Comparison of ENCODE assay signal across 21 mouse cellular contexts in genomic region chr1:74197726-74198470, GRCm38 (mm10). TPM values are rescaled to one million over a fixed set of nuclear protein-coding genes. Genes with fewer than 3 reads are reported as not detected.
DNase-seq lines count a peak whose midpoint lies in the region; ATAC-seq and TF ChIP-seq lines count a peak whose summit lies in the region.
"Had no signal": no experiment of that assay in that cellular context is flagged by ENCODE, and none has a peak within 500 bp of the region (broad histone marks: within the 10 kb centered on the region; RNA-seq: fewer than 3 reads in every experiment).

No protein-coding gene starts in this region.

- peaks cover 15% of the 10 kb centered on the region for H3K4me1 ChIP-seq in liver, adult 2 months (ENCODE audit: control insufficient read depth, insufficient read depth, low read length)
- peaks cover 12% of the 10 kb centered on the region for H3K4me1 ChIP-seq in liver, embryonic 12.5 days
- H3K4me1 ChIP-seq: midbrain, embryonic 13.5 days had no signal

- no peak overlapping the region for H3K9ac ChIP-seq in liver, adult 2 months (ENCODE audit: low read depth, low read length)
- H3K9ac ChIP-seq in liver, embryonic 12.5 days, result no peak overlapping the region
- H3K9ac ChIP-seq: midbrain, embryonic 13.5 days; neural tube, embryonic 12.5 days had no signal

- no peaks in the 10 kb centered on the region for H3K79me2 ChIP-seq in liver, adult 2 months (ENCODE audit: control insufficient read depth, insufficient read depth, low read length)

- H3K27ac ChIP-seq in liver, adult 2 months (replicated peaks; ENCODE audit: insufficient read depth, low read depth, low read length), result peak overlapping the region; percentile 22
- H3K27ac ChIP-seq in liver, embryonic 12.5 days, result no peak overlapping the region
- H3K27ac ChIP-seq: limb, embryonic 10.5 days; midbrain, embryonic 13.5 days; neural tube, embryonic 12.5 days had no signal

- no peaks in the 10 kb centered on the region for H3K36me3 ChIP-seq in liver, adult 2 months (ENCODE audit: control insufficient read depth, insufficient read depth, low read length)
- no peaks in the 10 kb centered on the region for H3K36me3 ChIP-seq in liver, embryonic 12.5 days
- H3K36me3 ChIP-seq: limb, embryonic 10.5 days; midbrain, embryonic 13.5 days; neural tube, embryonic 12.5 days had no signal

- H3K4me2 ChIP-seq in liver, embryonic 12.5 days, result no peak overlapping the region
- H3K4me2 ChIP-seq: midbrain, embryonic 13.5 days; neural tube, embryonic 12.5 days had no signal

- DNase-seq in liver, adult 2 months (ENCODE audit: extremely low read depth, low read depth, low spot score), result peak; percentile 73
- DNase-seq in frontal cortex, postnatal 14 days (ENCODE audit: low spot score in 2 of 2), result peak; percentile 30 to 46
- DNase-seq in layer of hippocampus, postnatal 25 days (ENCODE audit: extremely low spot score in 1 of 2, low spot score in 1 of 2), result peak; percentile 35 to 40
- peak; percentile 21 for DNase-seq in right cerebral cortex, postnatal 25 days
- DNase-seq in urinary bladder, postnatal 25 days (ENCODE audit: low spot score), result no peak
- no peak for DNase-seq in urinary bladder, adult 2 months (ENCODE audit: low spot score)
- no peak for DNase-seq in kidney, postnatal 10 days
- DNase-seq: B cell, adult 2 months; cerebellum, adult 9-10 months; gastrocnemius, postnatal 36 days; heart, postnatal 10 days had no signal

- TF ChIP-seq POLR2A in liver, adult 2 months (IDR thresholded peaks at IDR 0.05; ENCODE audit: extremely low read depth, insufficient read depth, low read length), result no peak

- H3K9me3 ChIP-seq in liver, embryonic 12.5 days (replicated peaks), result no peaks in the 10 kb centered on the region
- H3K9me3 ChIP-seq: limb, embryonic 10.5 days; midbrain, embryonic 13.5 days; neural tube, embryonic 12.5 days had no signal

- no peak for TF ChIP-seq CTCF in liver, adult 2 months (IDR thresholded peaks at IDR 0.05; ENCODE audit: low read depth, low read length)

- no peak overlapping the region for H3K4me3 ChIP-seq in liver, adult 2 months (ENCODE audit: insufficient read depth, low read depth, low read length)
- no peak overlapping the region for H3K4me3 ChIP-seq in liver, embryonic 12.5 days
- H3K4me3 ChIP-seq: limb, embryonic 10.5 days; midbrain, embryonic 13.5 days; neural tube, embryonic 12.5 days had no signal

- WGBS in liver, adult 2 months, result 61% methylated on average over 12 of the region's 12 CpGs
- WGBS in liver, embryonic 12.5 days (ENCODE audit: insufficient replicate concordance), result 59% methylated on average over 12 of the region's 12 CpGs

- ATAC-seq in liver, embryonic 12.5 days, result no peak
- ATAC-seq: inflammation-experienced regulatory T-cells, adult 6 months; lung, postnatal 0 days; midbrain, embryonic 13.5 days had no signal

- no peaks in the 10 kb centered on the region for H3K27me3 ChIP-seq in liver, adult 2 months (ENCODE audit: control insufficient read depth, insufficient read depth, low read length)
- no peaks in the 10 kb centered on the region for H3K27me3 ChIP-seq in liver, embryonic 12.5 days (replicated peaks)
- H3K27me3 ChIP-seq: neural tube, embryonic 12.5 days had no signal

RNA-seq across cellular contexts. Expression of gene Cxcr1, which starts 3.5 kb away (rescaled TPM):
- total RNA-seq in liver, adult 2 months (2014; rRNA removed), result not detected in 2 replicates
- polyA plus RNA-seq in liver, adult 2 months (2012; rRNA removed), result not detected in 2 replicates
- not detected in 2 replicates for polyA plus RNA-seq in liver, embryonic 12.5 days (2016; fragmentation: Nextera tagmentation; extraction: Ambion mirVana)
- not detected for total RNA-seq in layer of hippocampus, postnatal 25 days (2021)
- polyA plus RNA-seq in urinary bladder, adult 2 months (2012; rRNA removed), result not detected in 2 replicates
- total RNA-seq: gastrocnemius, postnatal 36 days; heart, postnatal 10 days; MEL had no signal
- polyA plus RNA-seq: embryonic facial prominence, embryonic 11.5 days; forebrain, embryonic 11.5 days; inflammation-experienced regulatory T-cells, adult 6 months; lung, postnatal 0 days; midbrain, embryonic 13.5 days; neural tube, embryonic 12.5 days; stomach, embryonic 16.5 days had no signal

RNA-seq across cellular contexts. Expression of gene Arpc2, which starts 38.0 kb away (rescaled TPM):
- total RNA-seq in liver, adult 2 months (2014; rRNA removed), result 83.4 and 96.3 TPM in 2 replicates
- polyA plus RNA-seq in liver, adult 2 months (2012; rRNA removed), result 59.2 and 70.5 TPM in 2 replicates
- 268 and 269 TPM in 2 replicates for polyA plus RNA-seq in liver, embryonic 12.5 days (2016; fragmentation: Nextera tagmentation; extraction: Ambion mirVana)
- total RNA-seq in layer of hippocampus, postnatal 25 days (2021), result 100 to 1,000 TPM; 404 to 421 TPM
- polyA plus RNA-seq in urinary bladder, adult 2 months (2012; rRNA removed), result 372 and 394 TPM in 2 replicates

RNA-seq across cellular contexts. Expression of gene Cxcr2, which starts 44.1 kb away (rescaled TPM):
- 0.07 TPM in 1 of 2 replicates, not detected in the other for total RNA-seq in liver, adult 2 months (2014; rRNA removed)
- 0.13 and 0.15 TPM in 2 replicates for polyA plus RNA-seq in liver, adult 2 months (2012; rRNA removed)
- 0.65 and 0.97 TPM in 2 replicates for polyA plus RNA-seq in liver, embryonic 12.5 days (2016; fragmentation: Nextera tagmentation; extraction: Ambion mirVana)
- not detected for total RNA-seq in layer of hippocampus, postnatal 25 days (2021)
- 0.03 TPM in 2 replicates for polyA plus RNA-seq in urinary bladder, adult 2 months (2012; rRNA removed)
- total RNA-seq: gastrocnemius, postnatal 36 days had no signal

Comparison
In these comparisons a context has a peak if more than half of its experiments do, and no peak if none do; other contexts are left out.
1. DNase-seq: peak in liver, adult 2 months (single experiment), frontal cortex, postnatal 14 days (2 of 2), layer of hippocampus, postnatal 25 days (2 of 2) and right cerebral cortex, postnatal 25 days (single experiment); none in urinary bladder, postnatal 25 days (single experiment), urinary bladder, adult 2 months (single experiment) and kidney, postnatal 10 days (single experiment).